Mouse (Mus musculus) frontal cortex, postnatal 36 days (tissue): ENCODE measurements around the gene Btbd6.
A peak's percentile ranks its signal among the peaks of the same experiment; 100 is the strongest.

Experiments
- DNase-seq, 2 experiments: peaks; one replicate each; pipeline ENCODE4 v3.0.0; 2022; ENCODE audit warnings: low spot score in 2 of 2

Gene Btbd6

GRCm38 (mm10) chr12:112976371-112977073 lies at the start of gene Btbd6:
Gene Btbd6, plus strand, starts transcription at chr12:112976482.
- DNase-seq, result peak; percentile 89 to 90

GRCm38 (mm10) chr12:112927265-112927664 lies 49.0 kb upstream of the Btbd6 start:
- DNase-seq, result no peak

- DNase-seq, result peak; percentile 61 to 72
Measured at GRCm38 (mm10) chr12:112928401-112929241, 47.7 kb upstream of the Btbd6 start.

- DNase-seq, result peak; percentile 69 to 73
Measured at GRCm38 (mm10) chr12:112929562-112930352, 46.5 kb upstream of the Btbd6 start, which contains the start of gene Jag2. Gene Jag2, minus strand, starts transcription at chr12:112929776.

- no peak for DNase-seq
Measured at GRCm38 (mm10) chr12:112932647-112933046, 43.6 kb upstream of the Btbd6 start.

GRCm38 (mm10) chr12:112937906-112938305 lies 38.4 kb upstream of the Btbd6 start:
- no peak for DNase-seq

GRCm38 (mm10) chr12:112938366-112938765 lies 37.9 kb upstream of the Btbd6 start:
- no peak for DNase-seq

GRCm38 (mm10) chr12:112938873-112939565 lies 37.3 kb upstream of the Btbd6 start:
- no peak for DNase-seq

GRCm38 (mm10) chr12:112940238-112940637 lies 36.0 kb upstream of the Btbd6 start:
- no peak for DNase-seq

- DNase-seq, result no peak
Measured at GRCm38 (mm10) chr12:112940710-112941109, 35.6 kb upstream of the Btbd6 start.

- peak in 1 of 2 experiments; percentile 28 for DNase-seq
Measured at GRCm38 (mm10) chr12:112941156-112941775, 35.0 kb upstream of the Btbd6 start.

GRCm38 (mm10) chr12:112941776-112942713 lies 34.2 kb upstream of the Btbd6 start, which contains the start of gene Nudt14:
Gene Nudt14, minus strand, starts transcription at chr12:112942124.
- peak; percentile 69 to 70 for DNase-seq

GRCm38 (mm10) chr12:112943669-112944068 lies 32.6 kb upstream of the Btbd6 start:
- no peak for DNase-seq

GRCm38 (mm10) chr12:112947307-112947706 lies 29.0 kb upstream of the Btbd6 start:
- no peak for DNase-seq

GRCm38 (mm10) chr12:112950040-112950760 lies 26.1 kb upstream of the Btbd6 start:
- DNase-seq, result peak; percentile 92 to 94

GRCm38 (mm10) chr12:112950761-112951129 lies 25.5 kb upstream of the Btbd6 start:
- DNase-seq, result no peak

- DNase-seq, result no peak
Measured at GRCm38 (mm10) chr12:112951150-112951842, 25.0 kb upstream of the Btbd6 start.

GRCm38 (mm10) chr12:112952433-112952832 lies 23.8 kb upstream of the Btbd6 start:
- DNase-seq, result no peak
